Mouse (Mus musculus) CH12.LX (cell line): ENCODE results near the gene Cox8a.

ENCODE experiments used
- BHLHE40 ChIP-seq: IDR thresholded peaks from 2 replicates; pipeline ENCODE4 v1.6.1; 2011; ENCODE audit warnings: mild to moderate bottlenecking, low read depth, low read length, improper control_type of control experiment
- CHD2 ChIP-seq: IDR thresholded peaks from 2 replicates; pipeline ENCODE4 v1.6.1; 2011; ENCODE audit warnings: low read length, improper control_type of control experiment
- CTCF ChIP-seq, 2 experiments: IDR thresholded peaks in 1 of 2; conservative IDR thresholded peaks in 1 of 2; 2 replicates each; pipeline ENCODE4 v1.5.1; 2011 to 2012; ENCODE audit warnings: low read depth in 2 of 2, low read length in 2 of 2, improper control_type of control experiment in 1 of 2, inconsistent platforms in 1 of 2, mild to moderate bottlenecking in 1 of 2, moderate library complexity in 1 of 2
- E2F4 ChIP-seq: IDR thresholded peaks from 2 replicates; pipeline ENCODE4 v1.6.1; 2011; ENCODE audit warnings: low read depth, low read length, improper control_type of control experiment; ENCODE audit not compliant: insufficient replicate concordance
- ELF1 ChIP-seq: IDR thresholded peaks from 2 replicates; pipeline ENCODE4 v1.6.1; 2014; ENCODE audit warnings: low read depth, mild to moderate bottlenecking, inconsistent platforms, low read length, improper control_type of control experiment
- EP300 ChIP-seq: IDR thresholded peaks from 2 replicates; pipeline ENCODE4 v1.6.1; 2011; ENCODE audit warnings: low read length, improper control_type of control experiment
- MYC ChIP-seq: IDR thresholded peaks from 2 replicates; pipeline ENCODE4 v1.6.1; 2011; ENCODE audit warnings: low read depth, mild to moderate bottlenecking, improper control_type of control experiment, low read length
- NELFE ChIP-seq: IDR thresholded peaks from 2 replicates; pipeline ENCODE4 v1.6.1; 2011; ENCODE audit warnings: low read depth, low read length, improper control_type of control experiment
- POLR2A ChIP-seq: IDR thresholded peaks from 2 replicates; pipeline ENCODE4 v1.6.1; 2011; ENCODE audit warnings: low read depth, mild to moderate bottlenecking, improper control_type of control experiment, low read length
- POLR2AphosphoS2 ChIP-seq: IDR thresholded peaks from 2 replicates; pipeline ENCODE4 v1.6.1; 2011; ENCODE audit warnings: low read depth, low read length, improper control_type of control experiment
- USF2 ChIP-seq: conservative IDR thresholded peaks from 2 replicates; pipeline ENCODE4 v1.6.1; 2011; ENCODE audit warnings: low read depth, low read length, improper control_type of control experiment
- ZC3H11A ChIP-seq: IDR thresholded peaks from 2 replicates; pipeline ENCODE4 v1.6.1; 2012; ENCODE audit warnings: low read depth, mild to moderate bottlenecking, inconsistent platforms, low read length, improper control_type of control experiment

DNA sequence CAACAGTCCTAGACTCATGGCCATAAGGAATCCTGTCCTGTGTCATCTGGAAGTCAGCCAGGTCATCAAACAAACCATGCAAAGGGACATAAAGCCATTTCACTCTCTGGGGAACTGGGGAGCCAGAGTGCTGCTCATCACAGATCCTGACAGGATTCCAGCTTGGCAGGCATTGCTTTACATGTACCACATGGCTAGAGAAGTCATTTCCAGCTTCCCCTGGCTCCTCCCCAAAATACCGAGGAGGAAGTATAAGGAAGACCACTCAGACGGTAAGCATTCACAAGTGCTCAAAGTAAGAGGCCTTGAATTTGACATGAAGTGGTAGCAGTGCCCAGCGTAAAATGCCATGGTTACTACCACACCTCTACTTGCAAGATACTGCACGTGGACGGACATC is 2.9 kb downstream of the Cox8a start:
- TF ChIP-seq MYC (no peak), CTCF (conservative IDR thresholded peaks at IDR 0.05 in 1 of 2, IDR thresholded peaks at IDR 0.05 in 1 of 2; ENCODE audit: low read depth in 2 of 2, low read length in 2 of 2) (no peak), POLR2AphosphoS2 (no peak), NELFE (no peak), EP300 (no peak), CHD2 (no peak), BHLHE40 (no peak), E2F4 (no peak), ZC3H11A (no peak), USF2 (no peak), POLR2A (no peak; the same call in 1 of the 2 replicates), ELF1 (no peak)
